Mouse (Mus musculus): ENCODE measurements around the gene Exoc6.

The Exoc6 gene

DNA sequence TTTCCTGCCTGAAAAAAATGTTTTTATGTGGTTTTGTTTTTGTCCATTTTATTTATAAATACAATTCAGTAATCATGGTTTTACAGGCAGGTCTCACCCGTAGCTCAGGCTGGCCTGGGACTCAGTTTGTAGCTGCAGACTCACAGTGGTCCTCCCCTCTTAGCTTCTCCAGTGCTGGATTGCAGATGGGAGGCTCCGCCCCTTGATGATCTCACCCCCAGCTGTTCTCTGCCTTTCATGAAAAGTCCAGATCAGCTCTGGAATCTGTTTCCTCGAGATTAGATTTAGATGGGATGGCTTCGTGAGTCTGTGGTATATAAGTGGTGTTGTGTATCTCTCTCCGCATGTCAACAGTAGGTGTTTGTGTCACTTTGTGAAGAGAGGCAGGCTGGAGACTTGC lies 24.6 kb downstream of the Exoc6 start:
- DNase-seq (ENCODE audit: low spot score in 2 of 2): no peak

DNA sequence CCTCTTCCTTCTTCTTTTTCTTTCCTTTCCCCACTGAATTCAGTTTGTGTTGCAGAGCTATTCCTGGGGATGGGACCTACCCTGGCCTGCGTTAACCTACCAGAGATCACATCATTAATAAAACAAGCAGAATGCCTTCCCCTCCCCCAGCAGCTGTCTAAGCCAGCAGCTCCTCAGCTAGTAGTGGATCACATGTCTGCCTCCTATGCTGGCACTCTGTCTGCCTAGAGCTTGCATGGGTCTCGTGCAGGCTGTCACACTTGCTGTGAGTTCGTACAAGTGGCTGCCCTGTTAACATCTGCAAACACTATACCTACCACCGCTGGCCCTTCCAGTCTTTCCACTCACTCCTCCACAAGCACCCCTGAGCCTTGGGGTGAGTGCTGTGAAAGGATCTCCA lies 29.4 kb downstream of the Exoc6 start:
- DNase-seq (ENCODE audit: low spot score in 2 of 2): no peak

DNA sequence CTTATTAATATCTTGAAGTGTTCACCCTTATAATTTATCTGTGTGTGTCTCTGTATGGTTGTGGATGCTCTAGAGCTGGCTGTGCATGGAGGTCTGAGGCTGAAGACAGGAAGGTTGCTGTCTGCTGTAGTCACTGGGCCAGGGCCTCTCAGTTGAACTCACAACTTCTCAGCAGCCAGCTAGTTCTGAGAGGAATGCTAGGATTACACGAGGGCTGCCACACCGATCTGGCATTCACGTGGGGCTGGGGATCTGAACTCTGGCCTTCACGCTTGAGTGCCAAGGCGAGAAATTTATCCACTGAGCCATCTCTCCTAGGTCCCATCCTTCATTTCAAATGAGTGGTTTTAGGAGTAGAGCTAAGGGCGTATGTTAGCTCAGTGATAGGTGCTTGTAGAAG lies 30.2 kb downstream of the Exoc6 start:
- DNase-seq (ENCODE audit: low spot score in 2 of 2): no peak

DNA sequence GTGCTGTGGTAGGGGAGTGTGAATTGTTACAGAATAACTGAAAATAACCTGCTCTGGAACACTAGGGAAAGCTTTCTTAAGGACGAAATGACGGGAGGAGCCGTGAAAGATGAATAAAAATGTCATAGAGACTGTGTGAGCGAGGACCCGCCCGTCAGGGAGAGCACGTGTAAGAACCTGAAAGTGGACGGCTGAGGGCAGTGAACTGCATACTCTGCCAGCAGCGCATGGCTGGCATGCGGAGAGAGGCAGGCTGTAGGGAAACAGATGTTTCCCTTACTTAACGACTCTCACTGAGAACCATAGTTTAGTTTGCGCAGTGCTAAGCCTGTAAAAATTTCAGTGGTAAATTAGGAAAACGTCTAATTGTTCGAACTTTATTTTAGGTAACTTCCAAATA lies 35.0 kb downstream of the Exoc6 start:
- DNase-seq (ENCODE audit: low spot score in 2 of 2): no peak

DNA sequence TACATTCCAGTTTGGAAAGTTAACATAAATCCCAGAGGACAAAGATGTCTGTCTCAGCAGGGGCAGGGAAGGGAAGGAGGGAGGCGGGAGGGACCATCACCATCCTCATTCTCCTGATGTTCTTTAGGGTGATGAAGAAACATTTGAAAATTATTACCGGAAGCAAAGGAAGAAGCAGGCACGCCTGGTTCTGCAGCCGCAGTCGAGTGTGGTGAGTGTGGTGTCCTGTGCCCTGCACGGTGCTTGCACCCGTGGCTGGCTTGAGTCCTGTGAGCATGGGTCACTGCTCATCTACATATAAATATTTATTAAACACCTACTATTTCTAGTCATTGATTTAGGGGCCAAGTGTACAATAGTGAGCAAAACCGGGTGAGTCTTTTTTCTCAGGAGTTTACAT lies 35.5 kb downstream of the Exoc6 start:
- DNase-seq (ENCODE audit: low spot score in 2 of 2): no peak

DNA sequence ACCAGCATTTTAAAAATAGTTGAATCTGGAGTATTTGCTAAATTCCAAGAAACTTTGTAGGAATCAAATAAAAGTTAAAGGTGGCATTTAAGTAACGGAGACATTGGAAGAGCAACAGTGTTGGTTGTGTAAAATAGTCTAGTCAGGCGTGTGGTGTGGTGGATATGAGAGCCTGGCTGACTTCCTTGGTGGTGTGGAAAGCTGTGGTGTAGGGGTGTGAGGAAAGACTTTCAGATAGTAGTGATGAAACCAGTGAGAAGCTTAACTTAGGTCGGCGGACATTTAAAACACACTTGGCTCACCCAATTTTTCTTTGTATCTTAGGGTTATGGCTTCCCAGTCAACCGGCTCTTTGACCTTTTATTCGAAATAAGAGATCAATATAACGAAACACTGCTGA lies 40.3 kb downstream of the Exoc6 start:
- no peak for DNase-seq (ENCODE audit: low spot score in 2 of 2)

DNA sequence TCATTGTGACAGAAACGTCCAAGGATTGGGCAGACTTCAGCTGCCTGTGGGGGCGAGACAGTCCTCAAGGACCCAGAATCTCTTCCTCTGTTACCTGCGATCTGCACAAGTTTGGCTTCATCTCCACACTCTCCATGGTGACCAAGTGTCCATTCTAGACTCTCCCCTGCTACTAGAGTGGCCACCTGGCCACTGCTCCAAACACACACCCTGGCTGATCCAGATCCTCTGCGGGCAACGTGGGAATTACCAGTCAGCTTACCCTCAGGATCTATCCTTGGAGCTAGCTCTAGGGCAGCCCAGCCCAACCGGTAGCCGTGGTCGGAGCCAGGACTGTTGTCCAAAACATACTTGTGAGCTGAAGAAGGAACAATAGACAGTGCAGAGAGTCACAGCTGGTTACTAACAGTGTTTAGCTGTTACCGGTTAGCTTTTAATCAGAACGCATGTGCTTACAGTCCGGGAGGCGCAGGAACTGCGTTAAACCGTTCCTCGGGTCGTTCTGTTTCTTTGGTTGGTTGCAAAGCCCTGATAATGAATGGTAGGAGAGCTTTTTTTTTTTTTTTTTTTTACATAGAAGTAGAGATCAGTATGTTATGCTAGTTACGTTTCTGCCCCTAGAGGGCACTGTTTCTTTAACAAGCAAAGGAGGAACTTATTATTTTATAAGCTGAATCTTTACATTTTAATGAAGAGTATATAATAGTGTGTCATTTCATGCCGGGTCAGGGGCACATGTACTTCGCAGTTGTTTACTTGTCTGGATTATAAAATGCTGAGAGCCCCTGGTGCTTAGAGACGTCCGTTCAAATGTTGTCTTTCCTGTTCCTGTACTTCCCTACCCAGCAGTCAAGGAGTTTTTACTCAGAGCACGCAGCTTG lies 52.0 kb downstream of the Exoc6 start:
- DNase-seq (ENCODE audit: low spot score in 2 of 2): peak in 1 of 2 experiments; percentile 32

DNA sequence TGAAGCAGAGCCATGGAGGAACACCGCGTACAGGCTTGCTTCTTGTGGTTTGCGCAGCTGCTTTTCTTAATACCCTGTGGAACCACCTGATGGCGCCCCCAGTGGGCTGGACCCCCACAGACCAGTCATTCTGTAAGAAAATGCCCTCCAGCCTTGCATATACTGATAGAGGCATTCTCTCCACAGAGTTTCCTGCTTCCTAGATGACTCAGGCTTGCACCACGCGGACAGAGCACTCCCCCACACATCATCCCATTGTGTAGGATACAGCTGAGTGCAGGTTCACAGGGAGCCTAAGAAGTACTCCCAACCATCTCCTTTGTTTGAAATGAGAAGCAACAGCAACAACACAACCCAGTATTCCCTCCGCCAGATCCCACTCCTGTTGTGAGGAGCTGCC lies 59.8 kb downstream of the Exoc6 start:
- peak in 1 of 2 experiments; percentile 45 for DNase-seq (ENCODE audit: low spot score in 2 of 2)

DNA sequence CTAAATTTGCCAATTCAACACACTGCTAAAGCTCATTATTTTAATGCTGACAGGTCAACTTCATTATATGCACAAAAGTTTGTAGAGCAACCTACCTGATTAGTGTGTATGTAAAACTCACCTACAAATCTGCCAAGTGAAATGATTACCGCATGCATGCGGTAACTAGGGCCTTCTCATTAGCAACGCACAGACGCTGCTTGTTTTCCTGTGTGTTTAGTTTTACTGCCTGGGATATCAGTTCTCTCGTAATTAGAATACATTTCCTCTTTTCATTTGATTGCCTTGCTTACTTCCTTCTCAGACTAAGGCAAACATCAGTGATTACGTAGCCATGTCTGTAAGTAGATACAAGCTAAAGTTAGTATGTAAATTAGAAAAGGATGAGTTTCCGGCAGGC lies 62.7 kb downstream of the Exoc6 start:
- no peak for DNase-seq (ENCODE audit: low spot score in 2 of 2)

DNA sequence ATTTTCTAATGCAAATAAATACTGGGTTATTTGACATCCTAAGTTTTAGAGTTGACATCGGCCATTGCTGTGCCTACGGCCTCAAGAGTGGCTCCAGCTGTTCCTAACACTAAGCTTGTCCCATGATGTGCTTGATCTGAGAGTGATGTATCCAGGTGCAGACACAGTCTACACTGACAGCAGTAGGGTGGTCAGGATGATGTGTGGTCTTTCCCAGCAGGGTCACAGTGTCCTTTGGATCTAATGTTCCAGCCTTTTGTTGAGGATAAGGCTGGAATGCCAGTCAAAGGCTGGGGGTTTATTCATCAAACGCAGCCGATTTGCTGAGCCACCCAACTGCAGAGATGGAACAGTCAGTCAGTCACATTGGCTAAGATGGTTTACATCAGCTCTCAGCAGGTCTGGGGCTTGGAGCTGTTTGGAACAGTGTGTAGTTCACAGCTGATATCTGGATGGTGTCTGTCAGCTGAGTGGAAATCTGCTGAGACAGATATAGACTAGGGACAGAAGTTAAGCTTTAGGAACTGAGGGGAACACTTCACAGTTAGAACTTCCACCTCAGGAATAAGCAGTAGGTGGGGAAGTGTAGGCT lies 64.9 kb downstream of the Exoc6 start:
- peak in 1 of 2 experiments; percentile 47 for DNase-seq (ENCODE audit: low spot score in 2 of 2)

DNA sequence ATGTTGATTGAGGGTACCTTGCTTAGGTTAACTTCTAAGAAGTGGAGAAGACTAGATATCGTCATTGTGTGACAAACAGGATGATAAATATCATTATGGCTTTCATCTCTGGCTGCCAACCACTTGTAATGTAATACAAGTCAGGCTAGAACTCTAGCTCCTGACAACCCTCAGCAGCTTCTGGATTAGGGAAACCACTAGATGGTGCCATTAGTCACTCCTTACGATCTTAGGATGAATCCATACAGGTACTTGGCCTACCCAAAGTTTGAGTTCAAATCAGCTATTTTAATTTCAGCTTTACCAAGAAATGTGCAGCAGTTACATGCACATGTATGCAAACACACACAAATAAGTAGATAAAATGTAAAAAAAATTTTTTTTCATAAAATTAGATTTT lies 97.8 kb downstream of the Exoc6 start:
- no peak for DNase-seq (ENCODE audit: low spot score in 2 of 2)

DNA sequence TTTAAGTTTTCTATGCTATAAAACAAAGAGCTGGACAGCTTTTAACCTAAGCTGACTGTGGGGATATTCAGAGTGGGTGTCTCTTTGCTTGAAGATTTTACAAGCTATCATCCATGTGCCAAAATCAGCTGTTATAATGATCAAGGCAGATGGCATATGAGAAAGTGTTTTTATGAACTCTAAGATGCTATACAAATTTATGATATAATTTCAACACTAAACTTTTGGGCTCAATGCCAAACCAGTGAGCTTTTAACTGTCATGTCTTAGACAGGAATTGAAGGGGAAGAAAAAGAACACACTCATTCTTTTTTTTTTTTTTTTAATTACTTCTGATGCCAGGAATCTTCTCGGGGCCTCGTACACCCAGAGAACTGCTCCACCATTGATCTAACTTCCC lies 100.3 kb downstream of the Exoc6 start:
- no peak for DNase-seq (ENCODE audit: low spot score in 2 of 2)

DNA sequence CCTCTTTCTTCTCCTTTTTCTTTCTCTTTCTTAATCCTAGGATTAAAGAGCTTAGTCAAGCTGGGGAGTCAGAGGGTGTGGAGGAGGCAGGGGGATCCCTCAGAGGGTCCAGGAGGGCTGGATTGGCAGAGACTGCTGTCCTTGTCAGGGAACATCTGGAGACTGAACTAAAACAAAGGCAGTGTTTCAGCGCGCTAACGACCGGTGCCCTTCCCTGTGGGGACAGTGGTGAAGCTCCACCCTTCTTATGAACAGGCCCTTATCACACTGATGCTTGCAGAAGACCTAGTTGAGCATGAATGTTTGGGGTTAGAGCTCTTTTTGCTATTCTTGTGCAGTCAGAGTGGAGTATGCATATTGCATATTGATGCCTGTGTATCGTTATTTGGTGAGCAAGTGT lies 103.8 kb downstream of the Exoc6 start:
- DNase-seq (ENCODE audit: low spot score in 2 of 2): no peak

DNA sequence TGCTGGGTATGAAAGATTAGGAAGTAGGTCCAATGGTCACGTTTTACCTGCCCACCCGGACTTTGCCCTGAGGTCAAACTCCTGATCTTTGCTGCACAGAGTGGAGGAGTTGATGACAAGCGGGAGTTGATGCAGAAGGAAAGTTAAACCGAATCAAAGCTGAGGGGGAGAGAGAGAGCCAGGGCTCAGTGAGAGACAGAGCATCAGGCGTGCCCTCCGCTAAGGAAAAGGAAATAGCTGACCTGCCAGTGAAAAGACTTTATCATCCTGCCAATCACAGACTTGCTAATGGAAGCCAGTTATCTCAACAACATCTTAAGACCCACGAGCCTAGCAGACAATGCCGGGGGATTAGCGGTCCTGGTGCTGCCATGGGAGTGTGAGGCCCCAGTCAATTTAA lies 106.2 kb downstream of the Exoc6 start:
- peak in 1 of 2 experiments; percentile 27 for DNase-seq (ENCODE audit: low spot score in 2 of 2)

DNA sequence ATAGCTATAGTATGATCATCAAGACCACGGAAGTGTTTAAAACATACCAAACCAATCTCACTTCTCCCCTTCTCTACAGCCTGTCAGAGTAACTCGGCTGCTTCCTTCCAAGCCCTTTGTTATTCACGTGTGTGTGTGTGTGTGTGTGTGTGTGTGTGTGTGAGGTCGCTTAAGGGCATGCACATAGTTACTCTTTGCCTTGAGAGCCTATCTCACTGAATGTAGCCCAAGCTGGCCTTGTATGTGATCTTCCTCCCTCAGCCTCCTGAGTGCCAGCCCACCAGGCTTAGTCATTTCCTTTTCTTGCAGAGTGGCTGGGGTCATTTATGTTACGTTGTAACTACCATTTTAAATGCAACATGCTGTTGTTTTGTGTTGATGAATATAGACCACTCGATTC lies 115.0 kb downstream of the Exoc6 start:
- no peak for DNase-seq (ENCODE audit: low spot score in 2 of 2)

DNA sequence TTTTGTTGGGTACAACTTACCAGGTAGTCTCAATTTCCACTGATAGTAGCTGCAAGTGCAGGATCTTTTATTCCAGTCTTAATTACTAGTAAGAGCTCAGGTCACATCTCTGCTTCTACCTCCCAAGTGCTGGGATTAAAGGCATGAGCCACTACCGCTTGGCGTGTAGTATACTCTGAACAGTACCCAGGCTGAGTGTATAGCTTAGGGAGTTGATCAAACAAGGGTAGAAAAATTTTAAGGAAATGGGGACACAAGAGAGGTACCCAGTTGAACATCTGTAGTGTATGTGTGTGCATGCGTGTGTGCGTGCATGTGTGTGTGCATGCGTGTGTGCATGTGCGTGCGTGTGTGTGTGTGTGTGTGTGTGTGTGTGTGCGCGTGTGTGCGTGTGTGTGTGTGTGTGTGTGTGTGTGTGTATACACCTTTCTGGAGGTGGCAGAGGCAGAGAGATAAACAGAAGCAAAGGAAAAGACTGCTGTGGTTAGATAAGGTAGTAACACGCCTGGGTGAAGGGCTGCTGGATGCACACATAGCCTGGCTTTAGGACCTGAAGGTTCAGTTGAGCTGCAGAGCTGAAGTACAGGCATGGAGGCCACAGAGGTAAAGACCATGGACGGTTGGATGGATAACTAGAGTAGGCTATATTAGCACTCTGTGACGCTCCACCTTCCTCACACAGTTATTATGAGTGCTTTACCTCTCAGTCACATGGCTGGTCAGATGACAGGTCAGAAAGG lies 117.8 kb downstream of the Exoc6 start:
- peak in 1 of 2 experiments; percentile 26 for DNase-seq (ENCODE audit: low spot score in 2 of 2)

DNA sequence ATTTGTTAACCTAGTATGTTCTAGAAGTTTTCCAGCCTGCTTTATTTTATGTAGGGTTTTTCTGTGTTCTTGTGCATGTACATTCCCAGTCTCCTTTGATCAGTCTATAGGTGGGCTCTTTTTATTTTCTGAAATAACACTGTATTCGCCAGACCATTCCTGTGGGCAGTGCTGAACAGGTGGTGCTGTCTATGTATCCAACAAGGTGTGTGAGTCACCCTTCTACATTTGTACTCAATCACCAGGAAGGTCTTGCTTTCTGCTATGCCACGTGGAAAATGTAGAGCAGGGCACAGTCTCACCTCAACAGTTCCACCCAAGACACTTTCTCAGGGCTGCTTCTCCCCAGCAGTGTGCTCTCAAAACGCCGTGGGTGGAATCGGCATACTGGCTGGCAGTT lies 118.4 kb downstream of the Exoc6 start:
- DNase-seq (ENCODE audit: low spot score in 2 of 2): no peak

DNA sequence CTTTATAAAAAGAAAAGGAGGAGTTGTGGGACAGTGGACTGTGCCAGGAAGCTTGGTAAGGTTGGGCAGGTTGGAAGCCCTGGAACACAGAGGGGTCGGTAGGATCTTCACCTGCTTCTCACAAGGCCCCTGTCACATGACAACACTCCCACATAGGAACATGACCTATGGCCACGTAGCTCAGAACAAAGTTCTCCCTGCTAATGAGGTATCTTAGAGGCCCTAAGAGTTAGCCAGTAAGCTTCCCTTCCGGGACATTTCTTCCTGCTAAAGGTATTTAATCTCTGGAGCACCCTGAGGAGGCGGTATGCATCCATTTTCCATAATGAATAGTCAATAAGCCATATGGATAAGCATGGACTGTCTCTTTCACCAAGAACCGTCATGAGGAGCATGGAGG lies 119.3 kb downstream of the Exoc6 start:
- no peak for DNase-seq (ENCODE audit: low spot score in 2 of 2)

DNA sequence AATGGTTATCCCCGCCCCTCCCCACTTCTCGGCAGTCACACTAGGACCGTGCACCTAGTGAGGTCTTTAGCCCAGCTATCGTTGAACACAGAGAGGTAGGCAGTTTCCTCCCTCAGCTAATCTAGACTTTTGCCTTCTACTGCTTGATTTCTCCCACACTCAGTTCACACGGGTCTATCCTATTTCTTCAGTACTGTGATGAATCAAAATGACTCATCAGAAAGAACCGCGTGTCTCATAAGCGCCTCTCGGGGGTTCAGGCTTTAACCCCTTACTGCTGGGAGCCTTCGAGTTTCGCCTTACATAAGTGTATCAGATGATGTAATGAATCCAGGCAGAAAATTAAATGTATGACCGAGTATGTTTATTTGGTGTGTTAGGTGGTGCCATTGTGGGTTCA lies 123.2 kb downstream of the Exoc6 start:
- no peak for DNase-seq (ENCODE audit: low spot score in 2 of 2)

DNA sequence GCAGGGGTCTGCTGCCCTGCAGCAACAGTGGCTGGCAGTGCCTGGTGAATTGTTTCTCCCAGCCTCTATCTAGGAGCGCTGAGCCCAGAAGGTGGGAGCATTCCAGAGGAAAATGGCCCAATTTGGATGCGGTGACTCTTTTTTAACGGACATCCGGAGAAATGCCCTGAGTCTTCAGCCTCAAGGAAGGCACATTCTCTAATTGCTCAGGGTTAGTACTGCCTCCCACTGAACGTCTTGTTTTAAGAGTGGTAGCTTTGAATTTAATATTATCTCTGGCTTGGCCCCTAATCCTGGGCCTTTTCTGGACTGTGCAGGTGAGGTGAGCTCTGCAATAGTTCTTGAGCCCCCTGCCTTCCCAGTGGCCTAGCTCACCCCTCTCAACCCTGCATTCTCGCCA lies 135.1 kb downstream of the Exoc6 start, which contains the start of gene Cyp26c1:
Gene Cyp26c1, plus strand, starts transcription at position 301 of the 400 bp plus-strand sequence.
- DNase-seq (ENCODE audit: low spot score in 2 of 2): no peak

DNA sequence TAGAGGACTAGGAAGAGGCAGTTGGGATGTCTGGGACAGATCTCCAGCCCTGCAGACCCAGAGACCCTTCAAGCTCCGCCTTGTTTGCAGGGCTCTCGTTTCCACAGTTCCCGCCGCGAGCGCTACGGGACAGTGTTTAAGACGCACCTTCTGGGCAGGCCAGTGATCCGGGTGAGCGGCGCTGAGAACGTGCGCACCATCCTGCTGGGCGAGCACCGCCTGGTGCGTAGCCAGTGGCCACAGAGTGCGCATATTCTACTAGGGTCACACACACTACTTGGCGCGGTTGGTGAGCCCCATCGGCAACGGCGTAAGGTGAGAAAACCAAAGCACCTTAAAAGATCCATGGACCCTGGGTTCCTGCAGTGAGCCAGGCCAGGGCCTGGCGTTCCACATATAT lies 136.1 kb downstream of the Exoc6 start:
- DNase-seq (ENCODE audit: low spot score in 2 of 2): no peak

DNA sequence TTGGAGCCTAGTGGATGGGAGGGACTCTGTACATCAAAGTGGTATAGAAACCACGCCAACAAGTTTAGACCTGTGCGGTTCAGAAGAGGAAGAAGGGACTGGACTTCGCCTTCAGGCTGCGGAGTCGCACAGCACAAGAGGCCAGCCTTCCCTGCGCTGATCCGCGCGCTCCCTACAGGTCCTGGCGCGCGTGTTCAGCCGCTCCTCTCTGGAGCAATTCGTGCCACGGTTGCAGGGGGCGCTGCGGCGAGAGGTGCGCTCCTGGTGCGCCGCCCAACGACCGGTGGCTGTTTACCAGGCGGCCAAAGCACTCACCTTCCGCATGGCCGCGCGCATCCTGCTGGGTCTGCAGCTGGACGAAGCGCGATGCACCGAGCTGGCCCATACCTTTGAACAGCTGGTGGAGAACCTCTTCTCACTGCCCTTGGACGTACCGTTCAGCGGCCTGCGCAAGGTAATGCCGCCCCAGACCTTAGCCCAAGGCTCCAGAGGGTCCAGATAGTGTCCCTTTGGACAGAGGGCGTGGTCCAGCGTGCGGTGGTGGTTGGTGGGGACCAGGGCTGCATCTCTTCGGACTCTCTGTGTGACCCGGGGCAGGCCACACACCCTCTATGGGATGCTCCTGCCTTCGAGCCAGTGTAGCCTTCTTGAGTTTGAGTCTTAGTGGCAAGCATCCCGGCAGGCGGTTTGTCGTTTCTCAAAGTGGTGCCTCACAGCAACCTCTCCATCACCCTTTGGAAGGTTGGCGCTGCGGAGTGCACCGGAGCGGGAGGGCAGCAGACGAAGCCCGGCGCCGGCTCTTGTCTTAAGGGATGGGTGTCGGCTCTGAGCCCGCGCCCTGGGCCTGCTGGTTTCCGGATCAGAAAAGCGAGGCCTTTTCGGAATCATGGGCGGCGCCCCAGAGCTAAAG lies 137.0 kb downstream of the Exoc6 start:
- no peak for DNase-seq (ENCODE audit: low spot score in 2 of 2)
